Mouse (Mus musculus): ENCODE results near the gene Gm49380. TPM values are rescaled to one million over a fixed set of nuclear protein-coding genes. Genes with fewer than 3 reads are reported as not detected.

Gene Gm49380
- total and polyA plus RNA-seq, 2 experiments from 2014 or later = 0.81 TPM; not detected in 1

GRCm38 (mm10) chr9:44131276-44131590 is 17.9 kb upstream of the Gm49380 start:
- Histone ChIP-seq H3K9ac (no peak overlapping the region), H3K4me3 (ENCODE audit: low read depth, low read length) (no peak overlapping the region), H3K36me3 (ENCODE audit: insufficient read depth) (no peaks in the 10 kb centered on the region), H3K4me1 (ENCODE audit: insufficient read depth) (peaks cover 8% of the 10 kb centered on the region; the same call in 1 of the 2 replicates), H3K4me2 (ENCODE audit: low read depth) (no peak overlapping the region), H3K9me3 (ENCODE audit: low read length) (no peaks in the 10 kb centered on the region), H3K27ac (ENCODE audit: low read depth, low read length) (no peak overlapping the region), H3K27me3 (ENCODE audit: insufficient read depth, low read length) (peaks cover 23% of the 10 kb centered on the region)
- no peak for DNase-seq
- 42% methylated on average over 7 of the region's 7 CpGs for WGBS
- no peak for ATAC-seq
- no peak for TF ChIP-seq CTCF (IDR thresholded peaks at IDR 0.05; ENCODE audit: low read depth)

- no peak for TF ChIP-seq CTCF (IDR thresholded peaks at IDR 0.05; ENCODE audit: low read depth)
- no peak overlapping the region for H3K9ac ChIP-seq
- ATAC-seq (no peak; the same call in 1 of the 2 replicates), DNase-seq (no peak)
- no peak overlapping the region for H3K4me3 ChIP-seq (ENCODE audit: low read depth, low read length)
- H3K36me3 ChIP-seq (ENCODE audit: insufficient read depth) = no peaks in the 10 kb centered on the region
- H3K27ac ChIP-seq (ENCODE audit: low read depth, low read length) = no peak overlapping the region
- H3K4me2 ChIP-seq (ENCODE audit: low read depth) = peak overlapping the region; percentile 57; the same call in 1 of the 2 replicates
- H3K4me1 ChIP-seq (ENCODE audit: insufficient read depth) = peaks cover 8% of the 10 kb centered on the region; the same call in 1 of the 2 replicates
- H3K27me3 ChIP-seq (ENCODE audit: insufficient read depth, low read length) = peaks cover 21% of the 10 kb centered on the region
- 20% methylated on average over 19 of the region's 19 CpGs for WGBS
- H3K9me3 ChIP-seq (ENCODE audit: low read length) = no peaks in the 10 kb centered on the region
Observed at GRCm38 (mm10) chr9:44130581-44131275, 17.4 kb upstream of the Gm49380 start.

GRCm38 (mm10) chr9:44130034-44130433 is 16.7 kb upstream of the Gm49380 start:
- Histone ChIP-seq H3K4me2 (ENCODE audit: low read depth) (peak overlapping the region; percentile 57), H3K9me3 (ENCODE audit: low read length) (no peaks in the 10 kb centered on the region), H3K27ac (ENCODE audit: low read depth, low read length) (peak overlapping the region; percentile 59; the same call in 1 of the 2 replicates), H3K4me1 (ENCODE audit: insufficient read depth) (peaks cover 6% of the 10 kb centered on the region; the same call in 1 of the 2 replicates), H3K36me3 (ENCODE audit: insufficient read depth) (no peaks in the 10 kb centered on the region), H3K9ac (peak overlapping the region; percentile 37; the same call in 1 of the 2 replicates), H3K4me3 (ENCODE audit: low read depth, low read length) (peak overlapping the region; percentile 28), H3K27me3 (ENCODE audit: insufficient read depth, low read length) (peaks cover 14% of the 10 kb centered on the region; the same call in 1 of the 2 replicates)
- no peak for TF ChIP-seq CTCF (IDR thresholded peaks at IDR 0.05; ENCODE audit: low read depth)
- no peak for DNase-seq
- 2% methylated on average over 27 of the region's 27 CpGs for WGBS
- 0 out of 2 replicates have a peak, but pooled peaks have one; percentile 16 for ATAC-seq

GRCm38 (mm10) chr9:44129633-44130032 is 16.3 kb upstream of the Gm49380 start:
- no peaks in the 10 kb centered on the region for H3K36me3 ChIP-seq (ENCODE audit: insufficient read depth)
- H3K4me2 ChIP-seq (ENCODE audit: low read depth) = peak overlapping the region; percentile 57
- peak overlapping the region; percentile 54; the same call in 1 of the 2 replicates for H3K27ac ChIP-seq (ENCODE audit: low read depth, low read length)
- peak overlapping the region; percentile 37; the same call in 1 of the 2 replicates for H3K9ac ChIP-seq
- peaks cover 14% of the 10 kb centered on the region; the same call in 1 of the 2 replicates for H3K27me3 ChIP-seq (ENCODE audit: insufficient read depth, low read length)
- DNase-seq (no peak), ATAC-seq (no peak)
- WGBS = 17% methylated on average over 9 of the region's 9 CpGs
- H3K4me1 ChIP-seq (ENCODE audit: insufficient read depth) = 0 out of 2 replicates have a peak, but pooled peaks cover 4% of the 10 kb centered on the region
- H3K9me3 ChIP-seq (ENCODE audit: low read length) = no peaks in the 10 kb centered on the region
- no peak for TF ChIP-seq CTCF (IDR thresholded peaks at IDR 0.05; ENCODE audit: low read depth)
- H3K4me3 ChIP-seq (ENCODE audit: low read depth, low read length) = peak overlapping the region; percentile 28

GRCm38 (mm10) chr9:44127351-44127801 is 14.1 kb upstream of the Gm49380 start:
- Histone ChIP-seq H3K27ac (ENCODE audit: low read depth, low read length) (no peak overlapping the region), H3K4me3 (ENCODE audit: low read depth, low read length) (no peak overlapping the region), H3K4me2 (ENCODE audit: low read depth) (no peak overlapping the region), H3K36me3 (ENCODE audit: insufficient read depth) (no peaks in the 10 kb centered on the region), H3K9me3 (ENCODE audit: low read length) (no peaks in the 10 kb centered on the region), H3K27me3 (ENCODE audit: insufficient read depth, low read length) (peaks cover 8% of the 10 kb centered on the region; the same call in 1 of the 2 replicates), H3K4me1 (ENCODE audit: insufficient read depth) (no peaks in the 10 kb centered on the region), H3K9ac (no peak overlapping the region)
- ATAC-seq (no peak), DNase-seq (no peak)
- 40% methylated on average over 3 of the region's 3 CpGs for WGBS
- TF ChIP-seq CTCF (IDR thresholded peaks at IDR 0.05; ENCODE audit: low read depth) = no peak

GRCm38 (mm10) chr9:44126746-44127145 is 13.4 kb upstream of the Gm49380 start:
- H3K4me2 ChIP-seq (ENCODE audit: low read depth) = no peak overlapping the region
- ATAC-seq (no peak), DNase-seq (no peak)
- peaks cover 8% of the 10 kb centered on the region; the same call in 1 of the 2 replicates for H3K27me3 ChIP-seq (ENCODE audit: insufficient read depth, low read length)
- 90% methylated on average over 3 of the region's 3 CpGs for WGBS
- H3K4me1 ChIP-seq (ENCODE audit: insufficient read depth) = no peaks in the 10 kb centered on the region
- no peak for TF ChIP-seq CTCF (IDR thresholded peaks at IDR 0.05; ENCODE audit: low read depth)
- H3K4me3 ChIP-seq (ENCODE audit: low read depth, low read length) = no peak overlapping the region
- H3K9me3 ChIP-seq (ENCODE audit: low read length) = no peaks in the 10 kb centered on the region
- no peak overlapping the region for H3K27ac ChIP-seq (ENCODE audit: low read depth, low read length)
- no peak overlapping the region for H3K9ac ChIP-seq
- no peaks in the 10 kb centered on the region for H3K36me3 ChIP-seq (ENCODE audit: insufficient read depth)
